Mouse (Mus musculus): Measurements from ENCODE around the gene Inpp5d. TPM values are rescaled to one million over a fixed set of nuclear protein-coding genes. Genes with fewer than 3 reads are reported as not detected.

The Inpp5d gene
- polyA plus RNA-seq, 1 experiment from 2014 or later, result 6.0 TPM

DNA sequence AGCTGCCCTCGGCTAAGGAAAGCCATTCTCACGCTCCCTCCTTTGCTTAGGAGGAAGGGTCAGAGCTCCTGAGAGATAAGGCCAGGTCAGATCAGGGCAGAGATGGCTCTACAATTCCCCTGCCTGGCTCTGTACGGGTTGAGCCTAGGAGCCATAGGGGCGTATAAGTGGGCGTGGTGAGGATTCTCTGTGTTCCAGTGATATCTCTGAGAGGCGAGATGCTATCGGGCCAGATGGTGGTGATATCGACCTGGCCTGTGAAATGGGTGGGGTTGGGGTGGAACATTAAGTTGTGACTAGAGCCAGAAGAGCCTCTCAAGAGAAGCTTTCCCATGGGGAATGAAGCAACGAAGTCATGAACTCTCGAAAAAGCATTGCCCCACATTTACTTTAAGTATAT lies 11.5 kb downstream of the Inpp5d start:
- H3K4me3 ChIP-seq, result no peak overlapping the region
- H3K27me3 ChIP-seq (ENCODE audit: insufficient read depth, poor library complexity, severe bottlenecking), result no peaks in the 10 kb centered on the region
- no peak for DNase-seq (ENCODE audit: low spot score)
- WGBS, result 53% methylated on average over 10 of the region's 10 CpGs
- H3K4me1 ChIP-seq, result peaks cover 14% of the 10 kb centered on the region
- no peaks in the 10 kb centered on the region for H3K36me3 ChIP-seq
- no peak overlapping the region for H3K27ac ChIP-seq
- no peaks in the 10 kb centered on the region for H3K9me3 ChIP-seq

DNA sequence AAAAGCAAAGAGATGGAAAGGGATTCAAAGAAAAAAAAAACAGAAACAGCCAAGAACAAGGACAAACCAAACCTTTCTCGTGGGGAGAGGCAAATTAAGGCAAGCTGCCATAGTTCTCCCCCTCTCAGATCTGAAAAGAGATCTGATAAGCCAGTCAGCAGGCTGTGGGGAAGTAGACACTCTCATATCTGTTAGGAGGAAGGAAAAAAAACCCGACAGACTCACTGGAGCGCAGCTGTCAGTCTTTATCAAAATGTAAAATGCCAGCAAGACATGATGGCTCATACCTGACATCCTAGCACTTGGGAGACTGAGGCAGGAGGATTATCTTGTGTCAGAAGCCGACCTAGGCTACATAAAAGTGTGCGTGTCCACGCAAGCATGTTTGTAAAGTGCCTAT lies 12.1 kb downstream of the Inpp5d start:
- H3K27me3 ChIP-seq (ENCODE audit: insufficient read depth, poor library complexity, severe bottlenecking), result no peaks in the 10 kb centered on the region
- 52% methylated on average over 6 of the region's 6 CpGs for WGBS
- H3K4me1 ChIP-seq, result peaks cover 14% of the 10 kb centered on the region
- no peak overlapping the region for H3K27ac ChIP-seq
- no peak overlapping the region for H3K4me3 ChIP-seq
- no peaks in the 10 kb centered on the region for H3K36me3 ChIP-seq
- DNase-seq (ENCODE audit: low spot score), result no peak
- H3K9me3 ChIP-seq, result no peaks in the 10 kb centered on the region

- H3K27me3 ChIP-seq (ENCODE audit: insufficient read depth, poor library complexity, severe bottlenecking), result no peaks in the 10 kb centered on the region
- no peaks in the 10 kb centered on the region for H3K36me3 ChIP-seq
- peaks cover 19% of the 10 kb centered on the region; the same call in 1 of the 2 replicates for H3K4me1 ChIP-seq
- H3K9me3 ChIP-seq, result no peaks in the 10 kb centered on the region
- H3K27ac ChIP-seq, result 0 out of 2 replicates have a peak overlapping the region, but pooled peaks have one; percentile 31
- DNase-seq (ENCODE audit: low spot score), result no peak
- H3K4me3 ChIP-seq, result no peak overlapping the region
- WGBS, result 85% methylated on average over 12 of the region's 12 CpGs
Measured at GRCm38 (mm10) chr1:87636716-87637117, 16.6 kb downstream of the Inpp5d start.

DNA sequence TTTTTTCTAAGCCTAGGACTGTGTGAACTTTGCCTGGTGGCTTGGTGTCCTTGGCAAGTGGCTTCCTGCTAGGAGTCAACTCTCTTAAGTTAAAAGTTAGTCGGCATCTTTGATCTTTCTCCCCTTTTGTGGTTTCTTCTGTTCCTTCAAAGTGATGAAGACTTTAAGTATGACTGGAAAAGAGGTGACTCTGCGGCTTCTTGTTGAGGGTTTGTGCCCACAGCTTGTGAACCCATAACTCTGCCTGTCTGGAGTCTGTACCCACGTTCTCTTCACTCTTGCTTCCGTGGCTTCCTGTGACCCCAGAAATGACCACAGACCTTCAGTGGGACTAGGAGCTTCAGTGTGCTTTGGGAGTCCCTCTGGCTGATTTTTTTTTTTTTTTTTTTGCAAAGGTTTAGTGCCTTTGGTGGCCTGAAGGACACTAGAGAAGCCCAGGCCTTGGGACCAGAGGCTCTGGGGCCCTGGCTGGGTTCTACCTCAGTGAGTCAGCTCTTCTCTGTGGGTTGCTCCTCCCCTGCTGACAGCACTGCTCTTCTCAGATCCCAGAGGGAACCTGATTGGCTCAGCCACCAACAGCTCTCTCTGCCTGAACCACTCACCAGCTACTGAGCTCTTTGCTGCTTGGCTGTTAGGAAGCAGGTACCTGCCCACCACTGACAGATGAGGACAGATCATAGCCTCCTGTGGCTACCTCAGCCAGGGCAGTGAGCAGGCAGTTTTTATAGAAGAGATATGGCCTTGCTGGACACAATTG lies 17.2 kb downstream of the Inpp5d start:
- no peaks in the 10 kb centered on the region for H3K27me3 ChIP-seq (ENCODE audit: insufficient read depth, poor library complexity, severe bottlenecking)
- no peaks in the 10 kb centered on the region for H3K36me3 ChIP-seq
- 79% methylated on average over 4 of the region's 4 CpGs for WGBS
- H3K9me3 ChIP-seq, result no peaks in the 10 kb centered on the region
- peak; percentile 96 for DNase-seq (ENCODE audit: low spot score)
- peak overlapping the region; percentile 73 for H3K27ac ChIP-seq
- H3K4me1 ChIP-seq, result peaks cover 19% of the 10 kb centered on the region; the same call in 1 of the 2 replicates
- H3K4me3 ChIP-seq, result no peak overlapping the region

- Histone ChIP-seq H3K4me3 (no peak overlapping the region), H3K27ac (no peak overlapping the region; the same call in 1 of the 2 replicates), H3K9me3 (no peaks in the 10 kb centered on the region), H3K36me3 (no peaks in the 10 kb centered on the region), H3K4me1 (peaks cover 19% of the 10 kb centered on the region; the same call in 1 of the 2 replicates), H3K27me3 (ENCODE audit: insufficient read depth, poor library complexity, severe bottlenecking) (no peaks in the 10 kb centered on the region)
- 84% methylated on average over 4 of the region's 4 CpGs for WGBS
- DNase-seq (ENCODE audit: low spot score), result no peak
Measured at GRCm38 (mm10) chr1:87637878-87638600, 17.9 kb downstream of the Inpp5d start.

- no peaks in the 10 kb centered on the region for H3K27me3 ChIP-seq (ENCODE audit: insufficient read depth, poor library complexity, severe bottlenecking)
- 72% methylated on average over 8 of the region's 8 CpGs for WGBS
- peaks cover 19% of the 10 kb centered on the region; the same call in 1 of the 2 replicates for H3K4me1 ChIP-seq
- no peaks in the 10 kb centered on the region for H3K36me3 ChIP-seq
- no peaks in the 10 kb centered on the region for H3K9me3 ChIP-seq
- no peak for DNase-seq (ENCODE audit: low spot score)
- no peak overlapping the region for H3K4me3 ChIP-seq
- peak overlapping the region; percentile 74 for H3K27ac ChIP-seq
Measured at GRCm38 (mm10) chr1:87639724-87640123, 19.6 kb downstream of the Inpp5d start.

DNA sequence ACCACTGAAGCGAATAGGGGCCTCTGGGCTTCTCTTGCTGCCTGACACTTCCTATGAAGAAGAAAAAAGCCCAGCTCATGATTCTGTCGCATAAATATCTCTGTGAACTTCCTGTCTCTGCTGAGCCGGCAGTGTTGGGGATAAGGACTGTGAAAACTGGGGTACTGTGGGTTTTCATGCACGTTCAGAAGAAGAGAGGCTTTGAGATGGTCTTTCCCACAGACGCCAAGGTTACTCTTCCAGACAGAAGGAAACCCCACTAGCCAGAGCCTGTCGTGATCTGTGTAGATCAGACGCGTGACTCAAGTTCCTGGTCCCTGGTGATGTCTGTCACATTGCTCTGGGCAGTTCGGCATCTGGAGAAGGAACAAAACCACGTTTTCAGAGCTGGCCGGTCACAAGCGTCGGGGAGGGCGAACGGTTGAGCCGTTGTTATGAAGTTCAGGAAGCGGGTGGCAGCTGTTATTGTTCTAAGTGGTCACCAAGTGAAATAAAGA lies 20.1 kb downstream of the Inpp5d start:
- peak overlapping the region; percentile 74 for H3K27ac ChIP-seq

GRCm38 (mm10) chr1:87643016-87643415 lies 22.9 kb downstream of the Inpp5d start:
- no peaks in the 10 kb centered on the region for H3K36me3 ChIP-seq
- no peaks in the 10 kb centered on the region for H3K9me3 ChIP-seq
- H3K27me3 ChIP-seq (ENCODE audit: insufficient read depth, poor library complexity, severe bottlenecking), result no peaks in the 10 kb centered on the region
- DNase-seq (ENCODE audit: low spot score), result no peak
- no peak overlapping the region for H3K4me3 ChIP-seq
- no peak overlapping the region for H3K27ac ChIP-seq
- 79% methylated on average over 7 of the region's 7 CpGs for WGBS
- H3K4me1 ChIP-seq, result peaks cover 7% of the 10 kb centered on the region; the same call in 1 of the 2 replicates

More for the DNA sequence above, 20.1 kb downstream of the Inpp5d start:
- Histone ChIP-seq H3K4me3 (no peak overlapping the region), H3K4me1 (peaks cover 19% of the 10 kb centered on the region; the same call in 1 of the 2 replicates), H3K9me3 (no peaks in the 10 kb centered on the region), H3K27me3 (ENCODE audit: insufficient read depth, poor library complexity, severe bottlenecking) (no peaks in the 10 kb centered on the region), H3K36me3 (no peaks in the 10 kb centered on the region)
- no peak for DNase-seq (ENCODE audit: low spot score)
- WGBS, result 56% methylated on average over 17 of the region's 17 CpGs

DNA sequence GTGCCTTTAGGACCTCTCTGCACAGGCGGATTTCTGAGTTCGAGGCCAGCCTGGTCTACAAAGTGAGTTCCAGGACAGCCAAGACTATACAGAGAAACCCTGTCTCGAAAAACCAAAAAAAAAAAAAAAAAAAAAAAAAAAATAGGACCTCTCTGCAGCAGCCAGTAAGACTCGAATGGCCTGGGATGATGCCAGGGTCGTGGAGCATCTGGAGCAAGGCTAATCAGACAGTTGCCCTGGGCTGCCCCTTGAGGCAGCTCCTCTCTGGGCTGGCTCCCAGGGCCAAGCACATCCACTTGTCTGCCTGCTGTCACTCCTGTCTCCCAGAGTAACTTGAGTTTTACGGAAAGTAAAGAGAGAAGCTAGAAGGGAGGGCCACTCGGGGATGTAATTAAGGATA lies 24.9 kb downstream of the Inpp5d start:
- no peak for DNase-seq (ENCODE audit: low spot score)
- Histone ChIP-seq H3K36me3 (no peaks in the 10 kb centered on the region), H3K27me3 (ENCODE audit: insufficient read depth, poor library complexity, severe bottlenecking) (no peaks in the 10 kb centered on the region), H3K4me3 (no peak overlapping the region), H3K27ac (no peak overlapping the region), H3K9me3 (no peaks in the 10 kb centered on the region), H3K4me1 (peaks cover 8% of the 10 kb centered on the region; the same call in 1 of the 2 replicates)
- WGBS, result 68% methylated on average over 7 of the region's 7 CpGs

- Histone ChIP-seq H3K27ac (no peak overlapping the region), H3K4me3 (no peak overlapping the region), H3K4me1 (peaks cover 8% of the 10 kb centered on the region; the same call in 1 of the 2 replicates), H3K27me3 (ENCODE audit: insufficient read depth, poor library complexity, severe bottlenecking) (no peaks in the 10 kb centered on the region), H3K36me3 (no peaks in the 10 kb centered on the region), H3K9me3 (no peaks in the 10 kb centered on the region)
- no peak for DNase-seq (ENCODE audit: low spot score)
- 63% methylated on average over 6 of the region's 6 CpGs for WGBS
Measured at GRCm38 (mm10) chr1:87645748-87646147, 25.6 kb downstream of the Inpp5d start.

- no peak overlapping the region for H3K4me3 ChIP-seq
- no peaks in the 10 kb centered on the region for H3K27me3 ChIP-seq (ENCODE audit: insufficient read depth, poor library complexity, severe bottlenecking)
- H3K4me1 ChIP-seq, result peaks cover 8% of the 10 kb centered on the region; the same call in 1 of the 2 replicates
- no peak for DNase-seq (ENCODE audit: low spot score)
- H3K27ac ChIP-seq, result no peak overlapping the region
- H3K36me3 ChIP-seq, result no peaks in the 10 kb centered on the region
- H3K9me3 ChIP-seq, result no peaks in the 10 kb centered on the region
- 94% methylated on average over 1 of the region's 1 CpGs for WGBS
Measured at GRCm38 (mm10) chr1:87647820-87648219, 27.7 kb downstream of the Inpp5d start.

GRCm38 (mm10) chr1:87648657-87649056 lies 28.5 kb downstream of the Inpp5d start:
- H3K36me3 ChIP-seq, result no peaks in the 10 kb centered on the region
- no peak overlapping the region for H3K27ac ChIP-seq
- no peaks in the 10 kb centered on the region for H3K9me3 ChIP-seq
- no peaks in the 10 kb centered on the region for H3K27me3 ChIP-seq (ENCODE audit: insufficient read depth, poor library complexity, severe bottlenecking)
- 53% methylated on average over 7 of the region's 7 CpGs for WGBS
- peaks cover 8% of the 10 kb centered on the region; the same call in 1 of the 2 replicates for H3K4me1 ChIP-seq
- no peak for DNase-seq (ENCODE audit: low spot score)
- no peak overlapping the region for H3K4me3 ChIP-seq
